ENCODE assay signal across 8 mouse cellular contexts in the genomic region with DNA sequence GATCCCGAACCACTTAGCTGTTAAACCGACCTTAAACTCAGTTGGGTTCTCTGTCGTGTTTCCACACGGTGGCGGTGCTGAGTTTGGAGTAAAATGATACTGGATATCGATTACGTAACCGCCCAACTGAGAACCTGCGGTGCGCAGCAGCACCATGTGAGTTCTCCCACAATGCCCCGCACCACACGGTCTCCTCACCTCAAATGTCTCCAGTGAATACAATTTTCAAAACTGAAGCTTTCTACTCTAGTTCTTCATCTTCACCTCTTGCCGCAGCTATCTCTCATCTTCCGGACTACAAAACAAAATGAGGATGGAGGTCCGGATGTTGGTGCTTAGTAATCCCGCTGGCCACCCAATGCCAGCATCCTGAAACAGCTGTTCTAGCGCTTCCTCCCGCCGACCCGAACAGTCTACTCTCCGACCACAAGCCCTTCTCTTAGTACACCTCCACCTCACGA. TPM values are rescaled to one million over a fixed set of nuclear protein-coding genes. Genes with fewer than 3 reads are reported as not detected.
A peak's percentile ranks its signal among the peaks of the same experiment; 100 is the strongest.
DNase-seq lines count a peak whose midpoint lies in the region; ATAC-seq lines count a peak whose summit lies in the region.

No protein-coding gene starts in this region.

- WGBS in heart, embryonic 14.5 days, result 2% methylated on average over 22 of the region's 22 CpGs
- WGBS in liver, embryonic 11.5 days, result 3% methylated on average over 22 of the region's 22 CpGs

- H3K9ac ChIP-seq in heart, embryonic 14.5 days (ENCODE audit: low read length), result peak overlapping the region; percentile 45
- H3K9ac ChIP-seq in liver, embryonic 11.5 days (ENCODE audit: low read depth, low read length), result peak overlapping the region; percentile 43; the same call in 1 of the 2 replicates

- peaks cover 0 to 7% of the 10 kb centered on the region in 2 experiments; a peak in 2 of 4 replicates for H3K4me1 ChIP-seq in heart, embryonic 14.5 days (ENCODE audit: control insufficient read depth in 2 of 2, insufficient read depth in 2 of 2, low read length in 2 of 2)
- H3K4me1 ChIP-seq in liver, embryonic 11.5 days (replicated peaks; ENCODE audit: control insufficient read depth, insufficient read depth, low read length), result no peaks in the 10 kb centered on the region

- DNase-seq in c-Kit-negative CD71-positive TER-119-positive erythroid progenitor cells, embryonic 14.5 days (ENCODE audit: low read depth, low spot score), result peak; percentile 25
- peak; percentile 81 for DNase-seq in fibroblast of lung, adult 2 months (ENCODE audit: low read depth)
- peak; percentile 90 for DNase-seq in kidney, postnatal 10 days
- DNase-seq in liver, embryonic 11.5 days (ENCODE audit: low spot score), result peak; percentile 73
- DNase-seq in naive thymus-derived CD4-positive, alpha-beta T cell, adult 2 months (ENCODE audit: low read depth), result peak; percentile 94
- peak; percentile 89 for DNase-seq in splenic B cell, adult 2 months (ENCODE audit: low read depth, low spot score)

- no peaks in the 10 kb centered on the region for H3K27me3 ChIP-seq in heart, embryonic 14.5 days (ENCODE audit: control insufficient read depth, insufficient read depth, low read length)
- no peaks in the 10 kb centered on the region for H3K27me3 ChIP-seq in liver, embryonic 11.5 days (replicated peaks; ENCODE audit: control insufficient read depth, insufficient read depth, low read length)
- H3K27me3 ChIP-seq in splenic B cell, adult 2 months (ENCODE audit: control insufficient read depth, insufficient read depth, low read length, poor library complexity, severe bottlenecking), result no peaks in the 10 kb centered on the region

- H3K9me3 ChIP-seq in heart, embryonic 14.5 days (ENCODE audit: control insufficient read depth, low read length), result no peaks in the 10 kb centered on the region
- no peaks in the 10 kb centered on the region for H3K9me3 ChIP-seq in liver, embryonic 11.5 days (ENCODE audit: control insufficient read depth, low read length)

- H3K36me3 ChIP-seq in heart, embryonic 14.5 days (ENCODE audit: control insufficient read depth, insufficient read depth, low read length), result no peaks in the 10 kb centered on the region
- H3K36me3 ChIP-seq in liver, embryonic 11.5 days (ENCODE audit: control insufficient read depth, insufficient read depth, low read length), result no peaks in the 10 kb centered on the region
- H3K36me3 ChIP-seq in splenic B cell, adult 2 months (ENCODE audit: control insufficient read depth, insufficient read depth, low read length, poor library complexity, severe bottlenecking), result no peaks in the 10 kb centered on the region

- H3K27ac ChIP-seq in heart, embryonic 14.5 days (replicated peaks in 1 of 2; ENCODE audit: control insufficient read depth in 1 of 2, insufficient read depth in 1 of 2, low read depth in 2 of 2, low read length in 2 of 2), result no peak overlapping the region
- no peak overlapping the region for H3K27ac ChIP-seq in liver, embryonic 11.5 days (ENCODE audit: low read depth, low read length)

- ATAC-seq in CD4-positive, CD25-positive, alpha-beta regulatory T cell, adult 4 months, result peak; percentile 75
- ATAC-seq in heart, embryonic 14.5 days (ENCODE audit: insufficient number of reproducible peaks, insufficient read depth, low FRiP score, low read depth), result no peak
- peak; percentile 60 for ATAC-seq in liver, embryonic 11.5 days (replicated peaks; ENCODE audit: low FRiP score)

- H3K4me2 ChIP-seq in heart, embryonic 14.5 days (ENCODE audit: low read length), result peak overlapping the region; percentile 79
- peak overlapping the region; percentile 70 for H3K4me2 ChIP-seq in liver, embryonic 11.5 days

- H3K4me3 ChIP-seq in heart, embryonic 14.5 days (ENCODE audit: control insufficient read depth in 1 of 2, insufficient read depth in 1 of 2, low read depth in 1 of 2, low read length in 2 of 2), result peak overlapping the region; percentile 38 to 51
- H3K4me3 ChIP-seq in liver, embryonic 11.5 days (ENCODE audit: low read depth, low read length), result peak overlapping the region; percentile 43

RNA-seq across cellular contexts. Expression of gene Snrpf, which starts 4.5 kb away (rescaled TPM):
- 10 to 100 TPM; 55.4 to 63.9 TPM for polyA plus RNA-seq in CD4-positive, CD25-positive, alpha-beta regulatory T cell, adult 4 months (2017; shearing (Covaris generic))
- 77.0 and 77.4 TPM in 2 replicates for polyA plus RNA-seq in heart, embryonic 14.5 days (2014; fragmentation: Nextera tagmentation; extraction: Ambion mirVana)
- polyA plus RNA-seq in liver, embryonic 11.5 days (2014; fragmentation: Nextera tagmentation; extraction: Ambion mirVana), result 179 and 199 TPM in 2 replicates

RNA-seq across cellular contexts. Expression of gene Ntn4, which starts 46.4 kb away (rescaled TPM):
- polyA plus RNA-seq in CD4-positive, CD25-positive, alpha-beta regulatory T cell, adult 4 months (2017; shearing (Covaris generic)), result under 1 TPM; 0.12 to 0.27 TPM
- polyA plus RNA-seq in heart, embryonic 14.5 days (2014; fragmentation: Nextera tagmentation; extraction: Ambion mirVana), result 3.1 and 3.2 TPM in 2 replicates
- 0.56 and 0.60 TPM in 2 replicates for polyA plus RNA-seq in liver, embryonic 11.5 days (2014; fragmentation: Nextera tagmentation; extraction: Ambion mirVana)

RNA-seq across cellular contexts. Expression of gene Ccdc38, which starts 53.6 kb away (rescaled TPM):
- 1 to 10 TPM; 2.0 to 2.6 TPM for polyA plus RNA-seq in CD4-positive, CD25-positive, alpha-beta regulatory T cell, adult 4 months (2017; shearing (Covaris generic))
- 0.19 and 0.23 TPM in 2 replicates for polyA plus RNA-seq in heart, embryonic 14.5 days (2014; fragmentation: Nextera tagmentation; extraction: Ambion mirVana)
- 0.32 and 0.38 TPM in 2 replicates for polyA plus RNA-seq in liver, embryonic 11.5 days (2014; fragmentation: Nextera tagmentation; extraction: Ambion mirVana)

RNA-seq across cellular contexts. Expression of gene Amdhd1, which starts 54.2 kb away (rescaled TPM):
- polyA plus RNA-seq in CD4-positive, CD25-positive, alpha-beta regulatory T cell, adult 4 months (2017; shearing (Covaris generic)), result under 1 TPM; 0.43 to 0.82 TPM
- 0.14 and 0.42 TPM in 2 replicates for polyA plus RNA-seq in heart, embryonic 14.5 days (2014; fragmentation: Nextera tagmentation; extraction: Ambion mirVana)
- polyA plus RNA-seq in liver, embryonic 11.5 days (2014; fragmentation: Nextera tagmentation; extraction: Ambion mirVana), result 6.2 and 7.4 TPM in 2 replicates

Comparison
In these comparisons a context has a peak if more than half of its experiments do, and no peak if none do; other contexts are left out.
1. DNase-seq: peak in every context shown above with its lines; median percentile 94 in naive thymus-derived CD4-positive, alpha-beta T cell, adult 2 months; 90 in kidney, postnatal 10 days; 89 in splenic B cell, adult 2 months; 81 in fibroblast of lung, adult 2 months; 73 in liver, embryonic 11.5 days; 25 in c-Kit-negative CD71-positive TER-119-positive erythroid progenitor cells, embryonic 14.5 days.